Mouse (Mus musculus): ENCODE results near the gene Omt2b.
"Not testable (repeated sequence)": the region's sequence is repeated elsewhere in the genome, so short reads cannot be mapped to it uniquely, and the experiment has no call there.

DNA sequence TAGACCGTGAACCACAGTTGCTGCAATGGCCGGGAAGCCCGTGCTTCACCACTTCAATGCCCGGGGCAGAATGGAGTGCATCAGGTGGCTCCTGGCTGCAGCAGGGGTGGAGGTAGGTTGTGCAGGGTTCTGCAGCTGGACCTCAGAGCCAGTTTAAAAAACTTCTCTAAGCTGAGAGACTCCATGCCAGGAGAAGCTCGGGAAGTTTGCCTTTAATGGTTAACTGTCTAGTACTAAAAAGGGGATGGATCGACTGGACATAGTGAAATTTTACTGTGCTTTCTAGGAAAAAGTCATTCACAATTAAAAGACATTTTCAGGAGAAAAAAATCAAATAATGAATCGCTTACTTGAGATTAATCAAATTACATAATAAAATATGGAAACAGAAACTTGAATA, 32.6 kb upstream of the Omt2b start:
- not testable (repeated sequence) for TF ChIP-seq CTCF, EP300 (IDR thresholded peaks at IDR 0.05; ENCODE audit: low read depth)
